Comparison of ENCODE assay signal across 24 mouse cellular contexts in genomic region chr1:76933460-76933859, GRCm38 (mm10).
A peak's percentile ranks its signal among the peaks of the same experiment; 100 is the strongest.
DNase-seq lines count a peak whose midpoint lies in the region; ATAC-seq lines count a peak whose summit lies in the region.
"Had no signal": no experiment of that assay in that cellular context is flagged by ENCODE, and none has a peak within 500 bp of the region (broad histone marks: within the 10 kb centered on the region; RNA-seq: fewer than 3 reads in every experiment).

No protein-coding gene starts in this region.

- 0 out of 2 replicates have a peak, but pooled peaks cover 2% of the 10 kb centered on the region for H3K27me3 ChIP-seq in embryonic facial prominence, embryonic 14.5 days (replicated peaks; ENCODE audit: control insufficient read depth, insufficient read depth, low read length)
- H3K27me3 ChIP-seq in embryonic facial prominence, embryonic 10.5 days (replicated peaks; ENCODE audit: low read depth, poor library complexity, severe bottlenecking) = no peaks in the 10 kb centered on the region
- H3K27me3 ChIP-seq in lung, embryonic 16.5 days (ENCODE audit: control insufficient read depth, insufficient read depth, low read depth, low read length) = no peaks in the 10 kb centered on the region
- H3K27me3 ChIP-seq: CH12.LX; embryonic facial prominence, embryonic 13.5 days; forebrain, embryonic 13.5 days; forebrain, embryonic 15.5 days had no signal

- no peak overlapping the region for H3K27ac ChIP-seq in embryonic facial prominence, embryonic 14.5 days (replicated peaks; ENCODE audit: low read depth, low read length)
- no peak overlapping the region for H3K27ac ChIP-seq in embryonic facial prominence, embryonic 10.5 days (replicated peaks)
- H3K27ac ChIP-seq in lung, embryonic 16.5 days (ENCODE audit: low read length) = no peak overlapping the region
- H3K27ac ChIP-seq: embryonic facial prominence, embryonic 13.5 days; forebrain, embryonic 13.5 days; forebrain, embryonic 15.5 days had no signal

- WGBS in embryonic facial prominence, embryonic 14.5 days = 61% methylated on average over 4 of the region's 4 CpGs
- 81% methylated on average over 4 of the region's 4 CpGs for WGBS in embryonic facial prominence, embryonic 10.5 days
- WGBS in lung, embryonic 16.5 days = 41% methylated on average over 4 of the region's 4 CpGs

- H3K4me3 ChIP-seq in embryonic facial prominence, embryonic 14.5 days (ENCODE audit: low read depth, low read length) = no peak overlapping the region
- H3K4me3 ChIP-seq in embryonic facial prominence, embryonic 10.5 days = no peak overlapping the region
- no peak overlapping the region for H3K4me3 ChIP-seq in lung, embryonic 16.5 days (ENCODE audit: low read length)
- H3K4me3 ChIP-seq: embryonic facial prominence, embryonic 13.5 days; forebrain, embryonic 13.5 days; forebrain, embryonic 15.5 days had no signal

- no peak overlapping the region for H3K9ac ChIP-seq in embryonic facial prominence, embryonic 14.5 days (ENCODE audit: low read depth, low read length)
- H3K9ac ChIP-seq in lung, embryonic 16.5 days (ENCODE audit: low read length) = no peak overlapping the region
- H3K9ac ChIP-seq: embryonic facial prominence, embryonic 13.5 days; forebrain, embryonic 13.5 days; forebrain, embryonic 15.5 days; forebrain, postnatal 0 days had no signal

- no peaks in the 10 kb centered on the region for H3K4me1 ChIP-seq in embryonic facial prominence, embryonic 14.5 days (ENCODE audit: control insufficient read depth, insufficient read depth, low read length)
- no peaks in the 10 kb centered on the region; the same call in 1 of the 2 replicates for H3K4me1 ChIP-seq in embryonic facial prominence, embryonic 10.5 days
- H3K4me1 ChIP-seq in lung, embryonic 16.5 days (replicated peaks; ENCODE audit: control insufficient read depth, insufficient read depth, low read length) = peaks cover 6% of the 10 kb centered on the region; the same call in 1 of the 2 replicates
- H3K4me1 ChIP-seq: embryonic facial prominence, embryonic 13.5 days; forebrain, embryonic 13.5 days; forebrain, embryonic 15.5 days had no signal

- DNase-seq in embryonic facial prominence, embryonic 14.5 days (ENCODE audit: low spot score) = peak; percentile 54
- DNase-seq in embryonic facial prominence, embryonic 10.5 days (ENCODE audit: low spot score) = no peak
- DNase-seq in lung, postnatal 10 days = no peak
- peak; percentile 9 for DNase-seq in retina, postnatal 1 day
- no peak for DNase-seq in retina, embryonic 14.5 days (ENCODE audit: low spot score)
- DNase-seq: adrenal gland, adult 8-10 months; adrenal gland, postnatal 14 days; adrenal gland, postnatal 36 days; B cell, adult 2 months; cerebellum, adult 11-12 months; cerebellum, adult 2 months; cerebellum, adult 9-10 months; cerebellum, postnatal 10 days; cerebellum, postnatal 25 days; forebrain, postnatal 0 days had no signal

- ATAC-seq in embryonic facial prominence, embryonic 14.5 days (ENCODE audit: low read depth) = no peak; the same call in 1 of the 2 replicates
- ATAC-seq in lung, embryonic 16.5 days (ENCODE audit: low read depth) = peak; percentile 74
- ATAC-seq: activated CD4-positive, CD25-positive, alpha-beta regulatory T cell, adult 4 months; CD4-positive, CD25-positive, alpha-beta regulatory T cell, adult 4 months; forebrain, embryonic 13.5 days; forebrain, embryonic 15.5 days; forebrain, postnatal 0 days; Patski had no signal

- no peaks in the 10 kb centered on the region for H3K9me3 ChIP-seq in embryonic facial prominence, embryonic 14.5 days (ENCODE audit: control insufficient read depth, low read length)
- no peaks in the 10 kb centered on the region for H3K9me3 ChIP-seq in embryonic facial prominence, embryonic 10.5 days
- no peaks in the 10 kb centered on the region for H3K9me3 ChIP-seq in lung, embryonic 16.5 days (ENCODE audit: control insufficient read depth, low read length)
- H3K9me3 ChIP-seq: embryonic facial prominence, embryonic 13.5 days; forebrain, embryonic 13.5 days; forebrain, embryonic 15.5 days had no signal

- no peaks in the 10 kb centered on the region for H3K36me3 ChIP-seq in embryonic facial prominence, embryonic 14.5 days (ENCODE audit: control insufficient read depth, insufficient read depth, low read length)
- no peaks in the 10 kb centered on the region for H3K36me3 ChIP-seq in embryonic facial prominence, embryonic 10.5 days (replicated peaks)
- H3K36me3 ChIP-seq in lung, embryonic 16.5 days (ENCODE audit: control insufficient read depth, insufficient read depth, low read length) = no peaks in the 10 kb centered on the region
- H3K36me3 ChIP-seq: embryonic facial prominence, embryonic 13.5 days; forebrain, embryonic 15.5 days; G1E had no signal

- no peak overlapping the region for H3K4me2 ChIP-seq in embryonic facial prominence, embryonic 14.5 days (ENCODE audit: low read depth, low read length)
- no peak overlapping the region for H3K4me2 ChIP-seq in lung, embryonic 16.5 days (ENCODE audit: low read depth, low read length)
- H3K4me2 ChIP-seq: embryonic facial prominence, embryonic 13.5 days; forebrain, embryonic 13.5 days; forebrain, embryonic 15.5 days had no signal

Comparison
In these comparisons a context has a peak if more than half of its experiments do, and no peak if none do; other contexts are left out.
1. DNase-seq: peak in embryonic facial prominence, embryonic 14.5 days (single experiment) and retina, postnatal 1 day (single experiment); none in embryonic facial prominence, embryonic 10.5 days (single experiment), lung, postnatal 10 days (single experiment) and retina, embryonic 14.5 days (single experiment).